Mouse (Mus musculus) adrenal gland, adult 2 months (tissue): Measurements from ENCODE around the gene Amdhd2. TPM values are rescaled to one million over a fixed set of nuclear protein-coding genes. Genes with fewer than 3 reads are reported as not detected.
A peak's percentile ranks its signal among the peaks of the same experiment; 100 is the strongest.

ENCODE experiments used
- DNase-seq: peaks from one replicate; pipeline ENCODE4 v3.0.0; 2021
- long read RNA-seq: library from polyadenylated mRNA; stranded (forward); transcript quantifications from one replicate; pipeline ENCODE4 v2.0.0, GENCODE M21; 2021
- polyA plus RNA-seq: library from polyadenylated mRNA; depleted of rRNA; stranded (reverse); fragments of >200 nt; gene quantifications from 2 replicates; pipeline ENCODE4 v1.2.3, GENCODE M21; 2012; rRNA removed
- total RNA-seq, 2 experiments: library from RNA; stranded (reverse); gene quantifications; 2 replicates each; pipeline ENCODE4 v1.2.3; 2021

Amdhd2 gene
- 10 to 100 TPM; 30.1 to 42.1 TPM for total RNA-seq
- 68.4 and 71.3 TPM in 2 replicates for polyA plus RNA-seq
- long read RNA-seq, transcript Amdhd2-201 (11 exons, 1,496 nt) = major isoform, 16 of 22 reads
- long read RNA-seq, partial matches to known transcripts = 2 of 22 reads
- long read RNA-seq, other reads (novel, unspliced or antisense) = 3 of 22 reads

DNA sequence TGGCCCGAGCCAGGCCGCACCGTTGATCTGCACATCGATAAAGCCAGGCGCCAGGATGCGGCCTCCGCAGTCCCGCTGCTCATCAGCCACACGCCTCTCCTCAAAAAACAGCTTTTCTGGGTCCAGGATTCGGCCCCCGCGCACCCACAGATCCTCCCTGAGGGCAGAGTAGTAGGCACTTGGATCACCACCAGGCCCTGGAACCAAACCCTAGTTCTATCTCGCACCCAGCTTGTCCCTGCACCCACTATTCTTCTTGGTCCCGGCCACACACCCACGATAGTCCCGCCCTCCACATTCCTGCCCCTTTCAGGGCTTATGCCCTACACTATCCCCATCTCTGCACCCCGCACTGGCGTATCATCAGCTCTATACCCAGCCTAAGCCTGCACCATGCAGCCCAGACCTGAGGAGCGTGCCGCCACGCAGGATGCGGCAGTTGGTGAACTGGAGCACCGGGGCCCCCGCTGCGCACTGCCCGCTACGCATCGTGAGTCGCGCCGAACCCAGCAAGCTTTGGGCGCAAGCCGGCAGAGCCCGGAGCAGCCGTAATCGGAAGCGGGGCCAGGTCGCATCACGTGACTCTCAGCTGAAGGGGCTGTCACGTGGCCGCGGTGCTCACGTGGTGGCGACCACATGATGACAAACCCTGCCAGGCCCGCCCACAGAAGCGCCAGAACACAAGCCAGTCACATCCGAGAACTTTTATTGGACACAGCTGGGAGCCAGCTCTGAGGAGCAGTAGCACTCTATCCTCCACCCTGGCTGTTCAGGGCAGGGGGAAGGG is at the start of gene Amdhd2:
Gene Amdhd2, minus strand, starts transcription at position 591 of the 787 bp plus-strand sequence.
- peak; percentile 97 for DNase-seq

DNA sequence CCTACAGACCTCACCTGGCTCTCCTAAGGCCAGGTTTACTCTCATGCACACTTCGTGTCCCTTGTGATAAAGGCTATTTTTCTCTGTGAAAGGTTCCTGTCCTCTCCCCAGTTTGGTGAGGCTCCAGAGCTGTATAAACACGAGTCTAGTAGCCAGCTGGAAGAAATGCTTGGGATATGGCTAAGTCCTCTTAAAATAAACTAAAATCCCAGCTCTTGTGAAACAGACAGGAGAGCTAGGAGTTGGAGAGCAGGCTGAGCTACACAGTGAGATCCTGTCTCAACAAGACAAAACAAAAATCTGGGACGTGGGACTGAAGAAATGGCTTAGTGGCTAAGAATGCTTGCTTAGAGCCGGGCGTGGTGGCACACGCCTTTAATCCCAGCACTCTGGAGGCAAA is 49.6 kb upstream of the Amdhd2 start:
- no peak for DNase-seq

DNA sequence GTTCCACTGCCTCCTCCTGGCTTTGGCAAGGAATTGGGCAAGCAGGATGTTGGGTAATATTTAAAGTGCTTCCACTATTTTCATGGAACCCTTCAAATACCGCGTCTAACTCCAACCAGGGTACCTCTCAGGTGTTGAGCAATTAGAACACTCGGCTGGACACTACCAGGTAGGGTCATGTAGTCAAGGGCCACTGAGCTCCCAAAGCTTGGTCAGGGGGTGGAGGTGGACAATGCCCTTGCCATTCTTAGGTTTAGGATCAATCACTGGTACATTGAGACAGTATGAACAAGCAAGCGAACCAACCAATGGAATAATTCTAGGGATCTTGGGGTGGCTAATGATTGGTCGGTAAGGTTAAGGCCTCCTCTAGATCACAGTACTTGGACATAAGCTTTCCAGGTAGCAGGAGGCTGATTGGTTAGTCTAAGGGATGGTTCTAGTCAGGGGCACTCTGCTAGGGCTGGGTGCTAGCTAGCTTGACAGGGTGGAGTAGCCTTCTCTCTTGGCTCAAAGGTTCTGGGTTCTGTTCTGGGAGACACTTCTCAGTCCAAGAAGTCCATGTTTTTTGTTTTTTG is 49.0 kb upstream of the Amdhd2 start:
- no peak for DNase-seq

DNA sequence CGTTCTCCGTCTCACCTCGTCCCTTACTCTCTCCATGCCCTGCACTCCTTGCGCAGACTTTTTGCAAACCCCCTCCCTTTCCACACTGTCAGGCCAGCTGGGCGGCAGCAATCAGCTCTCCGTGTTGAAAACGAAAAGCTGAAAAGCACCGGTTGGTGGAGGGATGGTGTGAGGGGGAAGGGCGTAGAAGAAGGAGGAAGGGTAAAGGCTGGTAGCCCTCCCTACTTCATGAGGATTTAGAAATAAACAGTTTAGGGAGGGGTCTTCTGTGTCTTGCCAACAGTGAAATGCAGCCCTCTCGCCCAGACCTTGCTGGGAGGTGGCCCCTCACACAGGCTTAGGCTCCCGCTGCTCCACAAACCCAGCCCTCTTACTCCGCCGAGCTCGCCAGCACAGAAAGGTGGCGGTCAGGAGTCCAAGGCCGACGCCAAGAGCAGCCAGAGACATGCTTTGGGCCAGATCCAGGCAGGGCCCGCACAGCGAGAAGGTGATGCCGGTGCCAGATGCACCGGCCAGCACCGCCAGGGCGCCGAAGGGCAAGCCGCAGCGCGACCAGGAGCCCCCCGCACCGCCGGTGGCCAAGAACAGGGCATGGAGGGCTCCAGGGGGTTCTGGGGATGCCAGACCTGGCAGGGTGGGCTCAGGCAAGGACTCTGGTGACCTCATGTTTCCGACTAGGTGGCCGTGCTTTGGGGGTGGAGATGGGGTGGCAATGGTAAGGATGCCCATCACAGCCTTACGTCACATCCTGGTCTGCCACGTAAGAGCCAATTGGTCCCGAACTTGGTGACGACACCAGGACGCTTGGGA is 48.3 kb upstream of the Amdhd2 start:
- DNase-seq = peak; percentile 81

DNA sequence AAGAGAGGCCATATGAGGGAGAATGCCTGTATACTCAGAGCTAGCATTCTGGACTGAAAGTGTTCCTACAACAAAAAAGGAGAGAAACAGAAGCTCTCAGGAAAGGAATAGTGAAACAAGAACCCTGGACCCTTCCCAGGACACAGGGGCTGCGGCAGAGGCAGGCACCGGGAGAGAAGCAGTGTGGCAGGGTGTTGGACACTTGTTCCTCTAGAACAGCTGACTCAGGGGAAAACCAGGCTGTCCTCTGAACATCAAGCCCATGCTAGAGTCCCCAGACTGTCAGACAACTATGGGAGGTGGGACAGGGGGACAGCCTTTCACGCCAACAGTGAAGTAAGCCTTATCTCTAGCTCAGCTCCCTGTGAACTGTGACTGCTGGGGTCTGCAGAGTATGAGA is 47.0 kb upstream of the Amdhd2 start:
- DNase-seq = no peak

DNA sequence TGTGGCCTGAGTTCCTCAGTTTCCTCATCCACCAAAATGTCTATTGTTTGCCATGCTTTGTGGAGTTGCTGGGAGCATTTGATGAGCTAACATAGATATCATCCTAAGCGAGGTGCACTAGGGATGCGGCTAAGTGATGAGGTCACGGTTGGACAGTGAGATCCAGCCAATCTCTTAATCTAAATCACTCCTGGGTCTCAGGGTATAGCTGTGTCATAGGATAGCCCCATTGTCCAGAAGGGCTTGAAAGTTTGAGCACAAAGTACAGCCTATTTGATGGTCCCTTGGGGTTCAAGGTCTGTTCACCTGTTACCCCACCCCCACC is 46.3 kb upstream of the Amdhd2 start:
- no peak for DNase-seq

DNA sequence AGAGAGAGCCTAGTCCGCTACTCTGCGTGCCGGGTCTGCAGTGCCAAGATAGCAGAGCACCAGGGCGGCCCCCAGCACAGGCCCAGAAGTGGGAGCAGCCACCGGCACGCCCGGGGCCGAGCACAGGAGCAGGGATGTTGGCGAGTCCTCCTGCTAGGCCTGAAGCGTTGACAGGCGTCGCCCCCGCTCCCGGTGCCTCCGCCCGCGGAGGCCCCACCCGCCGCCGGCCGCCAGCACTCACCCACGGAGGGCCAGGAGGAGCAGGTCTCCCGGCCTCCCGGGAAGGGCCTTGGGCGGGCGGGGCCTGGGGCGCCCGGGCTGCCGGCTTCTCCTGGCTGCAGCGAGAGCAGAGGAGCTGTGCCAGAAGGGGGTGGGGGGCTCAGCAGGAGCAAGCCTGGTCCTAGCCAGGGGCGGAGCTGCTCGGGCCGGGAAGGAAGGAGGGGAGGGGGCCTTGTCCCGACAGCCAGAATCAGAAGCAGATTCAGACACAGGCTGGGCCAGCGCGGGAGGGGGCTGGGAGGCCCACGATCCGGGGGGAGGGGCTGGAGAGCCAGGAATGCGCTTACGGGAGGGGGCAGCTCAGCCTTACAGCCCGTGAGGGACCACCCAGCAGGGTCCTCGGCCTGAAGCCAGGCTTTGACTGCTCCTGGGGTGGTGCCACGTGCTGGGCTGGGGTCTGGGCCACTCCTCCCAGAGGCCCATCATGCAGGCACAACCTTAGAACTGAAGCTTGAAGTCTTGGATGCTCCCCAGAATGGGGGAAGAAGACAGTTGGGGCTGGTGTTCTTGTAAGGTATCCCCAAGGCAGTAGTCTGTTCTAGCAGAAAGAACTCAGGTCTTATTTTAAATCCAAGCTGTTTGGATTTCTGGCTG is 45.7 kb upstream of the Amdhd2 start, which contains the start of gene Ntn3:
Gene Ntn3, minus strand, starts transcription at position 489 of the 873 bp plus-strand sequence.
- DNase-seq = peak; percentile 74

DNA sequence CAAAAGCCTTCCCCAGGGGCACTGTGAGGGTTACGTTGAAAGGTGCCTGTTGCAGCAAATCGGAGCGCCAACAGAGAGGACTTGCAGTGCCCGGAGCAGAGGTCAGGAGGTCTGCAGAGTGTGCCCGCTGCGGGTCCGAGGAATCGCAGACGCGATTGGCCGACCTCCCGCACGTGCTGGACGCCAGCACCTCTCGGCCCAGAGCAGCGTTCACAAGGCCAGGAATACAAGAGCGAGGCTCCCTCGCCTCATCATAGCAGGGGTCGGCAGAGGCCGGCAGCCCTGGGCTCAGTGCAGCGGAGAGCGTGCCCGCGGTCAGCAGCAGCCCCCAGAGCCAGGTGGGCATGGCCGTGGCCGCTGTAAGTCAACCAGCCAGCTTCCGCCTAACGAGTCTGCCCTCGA is 45.1 kb upstream of the Amdhd2 start:
- DNase-seq = no peak

DNA sequence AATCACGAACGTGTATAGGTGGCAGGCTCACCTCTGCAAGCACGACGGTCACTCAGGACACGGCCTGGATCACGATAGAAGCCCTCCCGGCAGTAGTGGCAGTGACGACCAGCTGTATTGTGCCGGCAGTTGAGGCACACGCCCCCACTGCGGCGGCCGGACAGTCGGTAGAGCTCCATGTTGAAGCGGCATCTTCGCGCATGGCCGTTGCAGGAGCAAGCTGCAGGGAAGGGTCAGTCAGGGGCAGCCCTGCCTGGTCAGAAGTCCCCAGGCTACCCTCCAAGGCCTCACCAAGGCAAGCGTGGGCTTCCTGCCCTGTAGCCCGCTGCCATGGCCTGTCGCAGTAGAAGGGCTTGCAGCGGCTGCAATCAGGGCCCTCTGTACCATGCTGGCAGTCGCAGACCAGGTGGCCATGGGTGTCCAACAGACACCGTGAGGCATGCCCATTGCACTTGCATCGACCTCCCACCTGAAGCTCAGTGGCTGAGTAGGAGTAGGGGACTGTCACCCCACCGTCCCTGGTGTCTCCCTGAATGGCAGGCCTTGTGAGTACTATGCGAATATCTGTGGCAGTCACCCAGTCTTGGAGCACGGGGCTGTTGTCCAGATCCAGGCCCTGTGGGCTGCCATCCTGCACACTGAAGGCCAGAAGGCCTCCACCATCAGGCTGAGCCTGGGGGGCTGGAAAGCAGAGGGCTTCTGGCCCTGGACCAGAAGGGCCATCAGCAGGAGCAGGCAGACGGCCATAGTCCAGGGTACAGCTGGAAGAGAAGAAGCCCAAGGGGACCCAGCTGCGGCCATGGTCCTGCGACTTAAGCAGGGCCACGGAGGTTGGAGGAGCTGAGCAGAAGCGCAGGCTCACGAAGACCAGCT is 44.4 kb upstream of the Amdhd2 start:
- DNase-seq = no peak

DNA sequence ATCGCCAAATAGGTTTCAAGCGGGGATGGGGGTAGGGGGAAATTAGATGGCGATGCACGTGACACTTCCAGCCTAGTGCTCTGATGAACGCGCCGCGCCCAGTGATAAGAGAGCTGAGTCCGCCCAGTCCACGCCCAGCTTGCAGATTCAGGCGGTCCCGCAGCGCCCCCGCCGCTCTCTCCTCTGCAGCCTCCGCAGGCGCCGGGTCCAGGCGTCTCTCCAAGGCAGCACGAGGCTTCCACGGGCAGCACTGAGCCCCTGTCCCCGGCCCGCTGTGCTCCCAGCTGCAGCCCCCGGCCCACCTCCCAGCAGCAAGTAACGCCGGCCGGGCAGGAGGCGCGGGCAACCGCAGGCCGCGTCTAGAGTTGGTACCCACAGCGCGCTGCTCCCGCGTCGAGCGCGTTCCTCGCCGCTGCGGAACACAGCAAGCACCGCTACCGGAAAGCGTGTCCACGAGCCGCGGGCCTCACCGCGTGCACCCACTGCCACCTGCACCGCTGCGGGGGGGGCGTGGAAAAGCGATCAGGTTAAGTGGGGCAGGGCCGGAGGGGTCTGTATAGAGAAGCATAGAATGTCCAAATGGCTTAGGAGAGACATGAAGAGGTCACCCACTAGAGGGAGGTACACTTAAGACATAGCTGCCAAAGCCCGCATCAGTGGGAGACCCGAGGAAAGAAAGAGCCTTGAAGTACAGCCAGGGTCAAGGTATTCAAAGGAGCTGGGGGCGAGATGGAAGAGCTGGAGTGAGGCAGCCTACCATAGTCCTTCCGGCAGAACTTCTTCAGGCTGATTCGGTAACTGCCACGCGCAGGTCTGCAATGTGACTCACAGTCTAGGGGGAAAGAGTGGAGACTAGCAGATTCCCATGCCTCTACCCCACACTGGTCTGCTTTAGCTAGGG is 43.1 kb upstream of the Amdhd2 start:
- peak; percentile 76 for DNase-seq

DNA sequence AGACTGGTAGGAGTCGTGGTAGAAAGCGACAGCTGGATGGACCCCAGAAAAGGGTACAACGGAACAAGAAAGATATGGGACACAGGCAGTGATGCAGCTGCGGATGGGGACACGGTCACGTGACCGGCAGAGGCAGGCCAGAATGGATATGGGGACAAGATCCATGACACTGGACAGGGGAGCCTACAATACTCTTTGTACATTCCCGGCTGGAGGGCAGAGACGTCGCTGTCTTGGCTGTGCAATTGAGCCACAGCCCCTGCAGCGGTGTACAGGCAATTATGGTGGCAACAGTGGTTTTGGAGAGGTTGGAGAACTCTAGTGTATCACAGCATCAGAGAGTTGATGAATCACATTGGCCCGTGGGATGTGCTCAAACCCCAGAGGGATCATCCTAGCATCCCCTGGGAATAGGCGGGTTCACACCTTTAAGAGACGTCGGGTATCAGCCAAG is 42.4 kb upstream of the Amdhd2 start:
- DNase-seq = no peak

DNA sequence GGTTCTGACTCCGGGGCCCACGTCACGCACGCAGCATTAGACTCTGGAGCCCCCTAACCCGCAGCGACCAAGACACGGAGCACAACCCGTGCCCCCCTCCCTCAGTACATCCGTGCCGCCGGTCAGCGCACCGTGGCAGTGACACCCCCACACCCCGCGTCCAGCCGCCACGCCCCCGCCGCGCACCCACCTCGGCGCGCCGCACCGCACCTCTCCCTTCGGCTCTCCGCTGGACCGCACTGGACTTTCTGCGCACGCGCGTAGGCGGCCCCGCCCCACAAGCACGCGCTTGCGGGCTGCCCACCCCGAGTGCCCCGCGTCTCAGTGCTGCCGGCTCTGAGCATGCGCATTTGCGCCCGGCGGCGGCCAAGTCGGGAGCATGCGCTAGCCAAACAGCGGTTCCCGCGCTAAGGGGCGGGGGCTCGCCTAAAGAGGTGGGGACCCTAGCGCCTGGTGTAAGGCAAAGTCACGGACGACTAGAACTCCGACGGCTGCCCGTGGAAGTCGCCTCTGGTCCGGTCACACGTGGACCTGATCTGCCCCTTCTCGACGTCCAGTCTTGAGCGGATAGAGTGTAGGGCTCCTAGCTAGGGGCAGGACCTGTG is 41.8 kb upstream of the Amdhd2 start, which contains the start of gene Tbc1d24:
Gene Tbc1d24, minus strand, starts transcription at position 279 of the 605 bp plus-strand sequence.
- peak; percentile 97 for DNase-seq

DNA sequence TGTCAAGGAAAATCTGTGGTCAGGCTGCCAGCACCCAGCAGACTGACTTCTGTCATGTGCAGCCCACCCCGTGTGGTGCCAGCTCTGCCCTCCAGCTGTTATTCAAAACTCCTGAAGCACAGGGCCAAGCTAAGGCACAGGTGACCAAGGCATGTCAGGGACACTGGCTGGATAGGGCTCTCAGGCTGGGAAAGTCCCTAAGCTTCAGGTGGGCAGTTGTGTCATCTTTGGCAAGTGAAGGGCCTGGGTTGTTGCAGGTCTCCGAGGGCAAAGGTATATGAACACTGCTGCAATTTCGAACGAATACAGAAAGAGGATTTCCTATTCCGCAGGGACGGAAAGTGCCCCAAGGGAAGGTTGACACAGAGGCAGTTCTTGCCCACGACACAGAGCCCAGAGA is 41.3 kb upstream of the Amdhd2 start:
- peak; percentile 53 for DNase-seq

DNA sequence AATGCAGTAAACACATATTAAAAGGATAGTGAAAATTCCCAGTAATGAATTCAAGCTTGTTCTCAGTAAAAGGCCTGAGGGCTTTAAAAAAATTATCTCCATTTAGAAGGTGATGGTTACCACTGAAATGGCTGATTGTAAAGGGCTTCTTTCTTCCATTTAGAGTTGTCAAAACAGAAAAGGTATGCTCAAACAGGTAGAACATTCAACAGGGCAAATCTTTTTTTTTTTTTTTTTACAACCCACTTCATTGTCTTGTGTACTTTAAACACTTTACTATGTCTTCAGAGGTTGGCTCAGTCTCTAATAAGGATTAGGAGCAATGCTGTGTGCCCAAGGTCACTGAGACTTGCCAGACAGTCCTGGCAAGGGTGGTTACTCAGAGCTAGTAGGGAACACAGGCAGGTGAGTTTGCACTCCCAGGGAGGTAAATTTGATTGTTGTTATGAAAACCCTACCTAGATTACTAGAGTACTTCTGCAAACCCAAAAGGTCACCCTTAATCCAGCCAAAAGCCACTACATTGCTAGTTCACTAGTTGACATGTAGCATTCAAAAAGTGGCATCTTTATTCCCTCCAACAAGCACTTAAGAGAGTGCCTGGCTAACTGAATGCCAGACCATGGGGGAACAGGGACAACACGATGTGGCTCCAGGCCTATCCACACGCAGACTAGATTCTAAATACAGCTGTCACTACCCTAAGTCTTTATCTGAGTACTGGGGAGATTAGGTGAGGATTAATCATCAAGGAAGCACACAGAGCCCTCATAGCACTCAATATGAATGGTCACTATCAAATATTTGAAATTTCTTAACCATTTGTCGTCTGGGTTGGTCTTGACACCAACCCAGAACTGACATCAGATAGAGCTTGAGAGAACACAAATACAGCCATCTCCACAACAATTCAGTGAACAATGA is 40.3 kb upstream of the Amdhd2 start:
- peak; percentile 47 for DNase-seq

DNA sequence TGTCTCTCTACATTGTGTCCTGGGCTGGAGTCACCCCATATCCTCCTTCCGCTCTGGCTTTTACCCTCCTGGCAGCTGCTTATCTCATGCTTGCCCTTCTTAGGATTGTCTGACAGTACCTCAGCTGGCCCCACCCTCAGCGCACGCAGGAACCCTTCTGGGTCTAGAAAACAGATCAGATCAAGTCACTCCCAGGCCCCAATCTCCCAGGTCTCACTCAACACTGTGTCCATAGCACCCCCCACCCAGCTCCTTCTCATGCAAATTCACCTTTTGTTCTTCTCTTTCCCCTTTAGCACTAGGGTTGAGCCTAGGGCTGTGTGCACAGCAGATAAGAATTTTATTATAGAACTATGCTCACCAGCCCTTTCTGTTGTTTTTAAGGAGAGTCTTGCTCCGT is 39.5 kb upstream of the Amdhd2 start:
- no peak for DNase-seq

DNA sequence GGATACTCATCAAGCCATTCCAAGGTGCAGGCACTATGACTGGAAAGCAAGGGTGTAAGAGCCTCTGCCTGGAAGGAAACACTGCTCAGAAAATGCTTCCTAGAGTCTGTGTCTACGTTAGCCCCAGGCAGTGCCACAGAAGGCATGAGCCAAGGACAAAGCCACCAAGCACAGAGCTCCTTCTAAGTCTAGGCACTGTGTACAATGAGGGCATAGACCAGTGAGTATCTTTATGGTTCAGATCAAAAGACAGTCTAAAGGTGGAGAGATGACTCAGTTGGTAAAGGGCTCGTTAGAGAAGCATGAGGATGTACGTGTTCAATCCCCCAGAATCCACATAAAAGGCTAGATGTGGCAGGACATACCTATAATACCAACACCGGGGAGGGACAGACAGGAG is 37.5 kb upstream of the Amdhd2 start:
- DNase-seq = no peak

DNA sequence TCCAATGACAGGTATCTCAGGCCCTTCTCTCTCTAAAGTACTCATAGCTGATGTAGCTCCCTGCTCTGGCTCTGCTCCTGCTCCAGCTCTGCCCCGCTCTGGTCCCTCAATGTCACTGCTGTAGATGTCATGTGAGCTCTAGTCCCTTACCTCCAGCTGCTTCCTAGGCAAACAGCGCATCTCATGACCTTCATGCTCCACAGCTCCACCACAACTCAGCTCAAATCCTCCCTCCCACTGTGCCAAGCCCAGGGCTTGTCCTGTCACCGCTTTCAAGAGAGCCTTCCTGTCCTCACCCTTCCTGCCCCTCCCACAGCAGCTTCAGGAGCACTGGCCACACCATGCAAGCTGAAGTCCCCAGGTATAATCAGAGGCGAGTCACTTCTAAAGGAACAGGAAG is 36.2 kb upstream of the Amdhd2 start:
- no peak for DNase-seq

DNA sequence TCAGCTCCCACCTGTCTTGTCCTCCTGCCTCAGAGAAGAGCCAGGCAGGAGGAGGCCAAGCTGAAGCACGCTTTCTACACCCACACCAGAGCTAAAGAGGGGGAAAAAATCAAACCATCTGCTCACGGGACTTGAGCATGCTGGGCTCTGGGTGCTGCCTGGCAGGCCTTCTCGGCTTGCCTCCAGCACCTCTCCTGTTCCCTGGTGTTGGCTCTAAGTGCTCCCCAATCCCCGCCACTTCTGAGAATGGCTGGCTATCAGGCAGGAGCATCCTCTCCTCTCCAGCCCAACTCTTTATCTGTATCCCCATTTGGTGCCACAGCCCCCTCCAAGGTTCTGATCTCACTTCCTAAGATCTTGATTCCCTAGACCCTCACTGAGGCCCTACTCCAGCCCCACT is 35.7 kb upstream of the Amdhd2 start:
- no peak for DNase-seq
